ENCODE assay signal across 12 mouse cellular contexts in genomic region chr1:55133173-55133572, GRCm38 (mm10). TPM values are rescaled to one million over a fixed set of nuclear protein-coding genes. Genes with fewer than 3 reads are reported as not detected.
DNase-seq lines count a peak whose midpoint lies in the region; ATAC-seq and TF ChIP-seq lines count a peak whose summit lies in the region.
"Had no signal": no experiment of that assay in that cellular context is flagged by ENCODE, and none has a peak within 500 bp of the region (broad histone marks: within the 10 kb centered on the region; RNA-seq: fewer than 3 reads in every experiment).

No protein-coding gene starts in this region.

- TF ChIP-seq CTCF in ES-Bruce4 (IDR thresholded peaks at IDR 0.05; ENCODE audit: low read depth, low read length), result no peak

- no peak overlapping the region for H3K9ac ChIP-seq in limb, embryonic 13.5 days
- peak overlapping the region; percentile 3; the same call in 1 of the 2 replicates for H3K9ac ChIP-seq in ES-Bruce4 (ENCODE audit: low read depth, poor library complexity, severe bottlenecking)
- 0 out of 2 replicates have a peak overlapping the region, but pooled peaks have one; percentile 29 for H3K9ac ChIP-seq in intestine, embryonic 16.5 days (ENCODE audit: low read depth, low read length)

- no peak overlapping the region for H3K27ac ChIP-seq in limb, embryonic 13.5 days
- no peak overlapping the region for H3K27ac ChIP-seq in limb, embryonic 10.5 days
- H3K27ac ChIP-seq in ES-Bruce4 (ENCODE audit: insufficient read depth, low read length), result no peak overlapping the region
- H3K27ac ChIP-seq in intestine, embryonic 16.5 days (ENCODE audit: low read length), result no peak overlapping the region
- H3K27ac ChIP-seq: macrophage had no signal

- H3K27me3 ChIP-seq in limb, embryonic 13.5 days, result no peaks in the 10 kb centered on the region
- no peaks in the 10 kb centered on the region for H3K27me3 ChIP-seq in limb, embryonic 10.5 days (ENCODE audit: low read depth, poor library complexity, severe bottlenecking)
- H3K27me3 ChIP-seq in ES-Bruce4 (ENCODE audit: control insufficient read depth, insufficient read depth, low read length, poor library complexity, severe bottlenecking), result no peaks in the 10 kb centered on the region
- no peaks in the 10 kb centered on the region for H3K27me3 ChIP-seq in intestine, embryonic 16.5 days (replicated peaks; ENCODE audit: control insufficient read depth, insufficient read depth, low read length)

- no peak for TF ChIP-seq EP300 in ES-Bruce4 (IDR thresholded peaks at IDR 0.05; ENCODE audit: insufficient read depth, low read depth, low read length)

- 0 out of 2 replicates have a peak overlapping the region, but pooled peaks have one; percentile 21 for H3K4me2 ChIP-seq in limb, embryonic 13.5 days (replicated peaks)
- peak overlapping the region; percentile 33; the same call in 1 of the 2 replicates for H3K4me2 ChIP-seq in intestine, embryonic 16.5 days (ENCODE audit: low read depth, low read length)

- WGBS in limb, embryonic 13.5 days, result 69% methylated on average over 2 of the region's 2 CpGs
- 81% methylated on average over 2 of the region's 2 CpGs for WGBS in limb, embryonic 10.5 days
- WGBS in intestine, embryonic 16.5 days, result 65% methylated on average over 2 of the region's 2 CpGs

- H3K9me3 ChIP-seq in limb, embryonic 13.5 days, result no peaks in the 10 kb centered on the region
- H3K9me3 ChIP-seq in limb, embryonic 10.5 days (replicated peaks), result no peaks in the 10 kb centered on the region
- no peaks in the 10 kb centered on the region for H3K9me3 ChIP-seq in ES-Bruce4 (replicated peaks; ENCODE audit: control insufficient read depth, insufficient read depth, low read length, poor library complexity, severe bottlenecking)
- no peaks in the 10 kb centered on the region for H3K9me3 ChIP-seq in intestine, embryonic 16.5 days (ENCODE audit: control insufficient read depth, low read length)

- no peak for TF ChIP-seq POLR2A in ES-Bruce4 (IDR thresholded peaks at IDR 0.05; ENCODE audit: insufficient read depth, low read length)

- no peak for ATAC-seq in limb, embryonic 13.5 days (ENCODE audit: low FRiP score, low read depth)
- ATAC-seq in intestine, embryonic 16.5 days, result no peak

- H3K4me1 ChIP-seq in limb, embryonic 13.5 days, result peaks cover 16% of the 10 kb centered on the region
- H3K4me1 ChIP-seq in limb, embryonic 10.5 days, result peaks cover 22% of the 10 kb centered on the region
- peaks cover 1% of the 10 kb centered on the region for H3K4me1 ChIP-seq in ES-Bruce4 (ENCODE audit: control insufficient read depth, insufficient read depth, low read length)
- H3K4me1 ChIP-seq in intestine, embryonic 16.5 days (ENCODE audit: control insufficient read depth, insufficient read depth, low read length), result peaks cover 4% of the 10 kb centered on the region

- no peak overlapping the region for H3K4me3 ChIP-seq in limb, embryonic 13.5 days
- no peak overlapping the region for H3K4me3 ChIP-seq in limb, embryonic 10.5 days
- no peak overlapping the region for H3K4me3 ChIP-seq in ES-Bruce4 (ENCODE audit: low read depth, low read length)
- H3K4me3 ChIP-seq in intestine, embryonic 16.5 days (ENCODE audit: low read length), result peak overlapping the region; percentile 14; the same call in 1 of the 2 replicates

- peak; percentile 37 for DNase-seq in adrenal gland, postnatal 14 days
- no peak for DNase-seq in adrenal gland, adult 18-20 months (ENCODE audit: low spot score in 2 of 2)
- no peak for DNase-seq in limb, embryonic 10.5 days (ENCODE audit: low spot score)
- DNase-seq in kidney, adult 18-20 months, result no peak
- no peak for DNase-seq in frontal cortex, adult 2 months (ENCODE audit: extremely low spot score in 1 of 2, low spot score in 1 of 2)
- DNase-seq: cerebellum, postnatal 14 days; kidney, adult 8-10 months; layer of hippocampus, adult 9-11 months had no signal

- H3K36me3 ChIP-seq in limb, embryonic 13.5 days, result peaks cover 19% of the 10 kb centered on the region
- H3K36me3 ChIP-seq in limb, embryonic 10.5 days, result peaks cover 42% of the 10 kb centered on the region
- peaks cover 4% of the 10 kb centered on the region for H3K36me3 ChIP-seq in ES-Bruce4 (ENCODE audit: control insufficient read depth, insufficient read depth, low read length, poor library complexity, severe bottlenecking)
- H3K36me3 ChIP-seq in intestine, embryonic 16.5 days (ENCODE audit: control insufficient read depth, insufficient read depth, low read length), result no peaks in the 10 kb centered on the region

RNA-seq across cellular contexts. Expression of gene Mob4, which starts 2.1 kb away (rescaled TPM):
- 294 and 307 TPM in 2 replicates for total RNA-seq in adrenal gland, postnatal 14 days (2021)
- total RNA-seq in adrenal gland, adult 18-20 months (2021), result 100 to 1,000 TPM; 230 to 477 TPM
- polyA plus RNA-seq in limb, embryonic 13.5 days (2015; fragmentation: Nextera tagmentation; extraction: Ambion mirVana), result 158 and 171 TPM in 2 replicates
- polyA plus RNA-seq in limb, embryonic 10.5 days (2016; fragmentation: Nextera tagmentation; extraction: Ambion mirVana), result 125 and 139 TPM in 2 replicates
- polyA plus RNA-seq in ES-Bruce4 (2011; ENCODE audit: insufficient read depth, insufficient read length, low read depth, missing spikeins), result 77.2 and 83.5 TPM in 2 replicates
- polyA plus RNA-seq in intestine, embryonic 16.5 days (2015; fragmentation: Nextera tagmentation; extraction: Ambion mirVana), result 139 and 155 TPM in 2 replicates
- 45.5 and 47.1 TPM in 2 replicates for polyA plus RNA-seq in frontal cortex, adult 2 months (2012; rRNA removed)

RNA-seq across cellular contexts. Expression of gene Hspd1, which starts 45.1 kb away (rescaled TPM):
- total RNA-seq in adrenal gland, postnatal 14 days (2021), result 1,112 and 1,123 TPM in 2 replicates
- 1,000 to 10,000 TPM; 1,240 to 1,713 TPM for total RNA-seq in adrenal gland, adult 18-20 months (2021)
- polyA plus RNA-seq in limb, embryonic 13.5 days (2015; fragmentation: Nextera tagmentation; extraction: Ambion mirVana), result 332 and 346 TPM in 2 replicates
- polyA plus RNA-seq in limb, embryonic 10.5 days (2016; fragmentation: Nextera tagmentation; extraction: Ambion mirVana), result 563 and 717 TPM in 2 replicates
- polyA plus RNA-seq in ES-Bruce4 (2011; ENCODE audit: insufficient read depth, insufficient read length, low read depth, missing spikeins), result 626 and 704 TPM in 2 replicates
- 681 and 748 TPM in 2 replicates for polyA plus RNA-seq in intestine, embryonic 16.5 days (2015; fragmentation: Nextera tagmentation; extraction: Ambion mirVana)
- polyA plus RNA-seq in frontal cortex, adult 2 months (2012; rRNA removed), result 105 and 116 TPM in 2 replicates

RNA-seq across cellular contexts. Expression of gene Hspe1, which starts 45.2 kb away (rescaled TPM):
- total RNA-seq in adrenal gland, postnatal 14 days (2021), result 556 and 584 TPM in 2 replicates
- total RNA-seq in adrenal gland, adult 18-20 months (2021), result 100 to 1,000 TPM; 720 to 924 TPM
- 382 and 414 TPM in 2 replicates for polyA plus RNA-seq in limb, embryonic 13.5 days (2015; fragmentation: Nextera tagmentation; extraction: Ambion mirVana)
- polyA plus RNA-seq in limb, embryonic 10.5 days (2016; fragmentation: Nextera tagmentation; extraction: Ambion mirVana), result 611 and 851 TPM in 2 replicates
- polyA plus RNA-seq in ES-Bruce4 (2011; ENCODE audit: insufficient read depth, insufficient read length, low read depth, missing spikeins), result 622 and 631 TPM in 2 replicates
- polyA plus RNA-seq in intestine, embryonic 16.5 days (2015; fragmentation: Nextera tagmentation; extraction: Ambion mirVana), result 686 and 742 TPM in 2 replicates
- 180 and 187 TPM in 2 replicates for polyA plus RNA-seq in frontal cortex, adult 2 months (2012; rRNA removed)
